Mouse (Mus musculus) cortical plate, adult 2 months (tissue): ENCODE results near the gene Ptprm.

Experiments used
- CTCF ChIP-seq: fragments of 200-500 bp; IDR thresholded peaks from 2 replicates; pipeline ENCODE4 v1.5.1; 2011; ENCODE audit warnings: mild to moderate bottlenecking, control low read depth, low read length; ENCODE audit not compliant: insufficient read depth; ENCODE audit errors: extremely low read depth
- POLR2A ChIP-seq: fragments of 200-500 bp; IDR thresholded peaks from 2 replicates; pipeline ENCODE4 v1.6.1; 2011; ENCODE audit warnings: mild to moderate bottlenecking, low read length, control low read depth; ENCODE audit not compliant: insufficient read depth; ENCODE audit errors: extremely low read depth

- TF ChIP-seq CTCF (no peak), POLR2A (no peak)
These were observed 597.8 kb downstream of the Ptprm start for GRCm38 (mm10) chr17:66756500-66756899.
